Mouse (Mus musculus) ES-Bruce4 (cell line): Measurements from ENCODE around the gene F2r.

Experiments used
- EP300 ChIP-seq: IDR thresholded peaks from 2 replicates; pipeline ENCODE4 v1.6.1; 2011; ENCODE audit warnings: low read depth, low read length; ENCODE audit not compliant: insufficient read depth
- POLR2A ChIP-seq: IDR thresholded peaks from one replicate; pipeline ENCODE4 v1.8.1; 2011; ENCODE audit warnings: low read length; ENCODE audit not compliant: insufficient read depth

- no peak for TF ChIP-seq POLR2A
- no peak for TF ChIP-seq EP300
Measured at GRCm38 (mm10) chr13:95563066-95563610, 55.1 kb downstream of the F2r start.
